Mouse (Mus musculus) thymus, postnatal 14 days (tissue): ENCODE data around the gene Lcn11.
"Not testable (repeated sequence)": the region's sequence is repeated elsewhere in the genome, so short reads cannot be mapped to it uniquely, and the experiment has no call there.

Experiments used
- DNase-seq: peaks from one replicate; pipeline ENCODE4 v3.0.0; 2021

Gene Lcn11

GRCm38 (mm10) chr2:25776717-25777116, at the start of gene Lcn11:
Gene Lcn11 (plus strand): TSS chr2:25777017.
- no peak for DNase-seq

DNA sequence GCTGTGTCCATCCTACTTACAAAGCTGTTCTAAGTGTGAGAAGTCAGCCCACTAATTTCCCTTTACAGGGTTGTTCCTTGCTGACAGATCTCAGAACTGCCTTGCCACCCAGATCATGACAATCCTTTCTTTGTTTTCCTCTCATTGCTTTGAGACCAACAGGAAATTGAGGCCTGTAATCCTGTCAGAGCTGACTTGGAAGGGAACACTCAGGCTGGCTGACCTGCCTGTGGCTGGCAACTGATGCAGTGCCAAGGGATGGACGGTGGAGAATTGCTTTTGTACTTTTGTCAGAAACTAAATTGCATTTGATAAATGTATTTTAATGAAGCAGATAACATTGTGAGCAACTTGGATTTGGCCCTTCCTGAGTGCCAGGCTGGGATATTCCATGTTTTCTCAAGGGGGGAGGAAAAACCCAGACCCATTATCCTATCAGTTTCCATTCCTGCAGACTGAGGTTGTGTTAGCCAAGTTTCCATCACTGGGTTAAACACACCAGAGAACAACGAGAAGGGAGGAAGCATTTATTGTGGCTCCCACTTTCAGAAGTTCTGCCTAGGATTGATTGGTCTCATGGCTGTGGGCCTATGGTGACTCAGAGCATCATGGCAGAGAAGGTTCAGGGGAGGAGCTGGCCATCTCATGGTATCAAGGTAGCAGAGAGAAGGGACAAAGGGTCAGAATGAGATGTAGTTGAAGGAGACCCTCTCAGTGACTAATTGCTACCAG, 43.5 kb upstream of the Lcn11 start:
- DNase-seq = no peak

- not testable (repeated sequence) for DNase-seq
Measured at GRCm38 (mm10) chr2:25736709-25737108, 40.1 kb upstream of the Lcn11 start, which contains the start of gene Obp2b. Gene Obp2b (plus strand): TSS chr2:25737009.

GRCm38 (mm10) chr2:25741671-25742070, 35.1 kb upstream of the Lcn11 start:
- no peak for DNase-seq

DNA sequence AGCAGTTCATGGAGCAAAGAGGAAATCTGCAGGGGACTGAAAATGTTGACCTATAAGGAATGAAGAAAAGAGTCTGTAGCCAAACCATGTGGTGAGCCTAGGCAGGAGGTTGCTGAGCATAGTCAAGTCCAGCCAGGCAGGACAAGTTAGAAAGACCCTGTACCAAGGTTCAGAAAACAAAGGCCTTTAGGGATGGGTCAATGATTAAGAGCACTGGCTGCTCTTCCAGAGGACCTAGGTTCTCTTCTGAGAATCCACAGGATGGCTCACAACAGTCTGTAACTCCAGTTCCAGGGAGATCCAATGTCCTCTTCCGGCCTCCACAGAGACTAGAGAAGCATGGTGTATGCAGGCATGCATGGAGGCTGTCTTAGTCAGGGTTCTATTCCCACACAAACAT, 22.6 kb upstream of the Lcn11 start:
- DNase-seq = no peak

DNA sequence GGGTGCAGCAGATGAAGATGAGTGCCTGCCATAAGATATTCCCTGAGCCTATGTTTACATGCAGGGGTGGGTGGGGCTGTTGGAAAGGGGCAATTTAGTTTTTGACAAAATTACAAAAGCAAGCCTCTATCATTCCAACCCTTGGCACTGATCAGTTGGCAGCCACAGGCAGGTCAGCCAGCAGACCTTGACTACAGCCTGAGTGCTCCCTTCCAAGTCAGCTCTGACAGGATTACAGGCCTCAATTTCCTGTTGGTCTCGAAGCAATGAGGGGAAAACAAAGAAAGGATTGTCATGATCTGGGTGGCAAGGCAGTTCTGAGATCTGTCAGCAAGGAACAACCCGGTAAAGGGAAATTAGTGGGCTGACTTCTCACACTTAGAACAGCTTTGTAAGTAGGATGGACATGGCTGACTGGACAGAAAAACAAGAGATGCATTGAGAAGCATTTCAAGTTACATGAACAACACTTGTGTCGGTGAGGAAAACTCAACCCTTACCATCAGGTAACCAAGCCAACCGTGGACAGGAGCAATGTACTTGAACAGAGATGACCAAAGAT, 18.7 kb upstream of the Lcn11 start:
- no peak for DNase-seq

GRCm38 (mm10) chr2:25765269-25765668, 11.5 kb upstream of the Lcn11 start, which contains the start of gene Lcn3:
Gene Lcn3 (plus strand): TSS chr2:25765569.
- DNase-seq = no peak

DNA sequence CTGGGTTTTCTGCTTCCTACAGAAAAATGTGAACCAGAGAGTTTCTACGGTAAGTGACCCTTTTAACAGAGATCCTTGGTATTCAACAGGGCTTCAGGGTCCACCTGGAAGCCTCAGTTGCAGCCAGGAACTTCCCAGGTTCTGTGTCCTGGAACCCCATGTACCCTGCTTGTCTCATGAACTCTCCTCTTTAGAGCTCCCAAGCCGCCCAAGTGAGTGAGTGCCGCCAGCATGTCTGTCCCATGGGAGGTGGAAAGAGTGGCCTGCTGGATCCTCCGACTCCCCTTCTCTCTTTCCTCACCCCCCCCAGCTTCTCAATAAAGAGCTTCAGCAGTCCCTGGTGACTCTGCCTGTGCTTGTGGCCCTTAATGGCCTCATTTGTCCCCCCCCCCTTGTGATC, 9.1 kb upstream of the Lcn11 start:
- DNase-seq = no peak

GRCm38 (mm10) chr2:25773507-25773906, 3.3 kb upstream of the Lcn11 start:
- DNase-seq = no peak

DNA sequence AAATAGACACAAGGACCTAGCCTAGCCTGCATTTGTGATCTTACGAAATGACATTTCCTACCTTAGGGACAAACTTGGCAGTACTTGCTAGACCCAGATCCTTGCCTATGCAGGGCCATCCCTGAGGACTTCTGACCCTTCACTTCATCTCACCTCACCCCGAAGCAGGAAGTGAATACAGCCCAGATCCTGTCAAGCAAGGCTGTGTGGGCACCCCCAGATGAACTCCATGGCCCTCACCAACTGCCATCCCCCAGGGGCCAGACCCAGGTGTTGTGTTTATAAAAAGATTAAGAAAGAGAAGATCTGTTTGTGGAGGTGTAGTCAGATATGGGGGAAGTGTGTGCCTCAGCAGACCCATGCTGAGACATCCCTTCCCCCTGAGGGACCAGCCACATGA, 2.2 kb upstream of the Lcn11 start:
- no peak for DNase-seq

DNA sequence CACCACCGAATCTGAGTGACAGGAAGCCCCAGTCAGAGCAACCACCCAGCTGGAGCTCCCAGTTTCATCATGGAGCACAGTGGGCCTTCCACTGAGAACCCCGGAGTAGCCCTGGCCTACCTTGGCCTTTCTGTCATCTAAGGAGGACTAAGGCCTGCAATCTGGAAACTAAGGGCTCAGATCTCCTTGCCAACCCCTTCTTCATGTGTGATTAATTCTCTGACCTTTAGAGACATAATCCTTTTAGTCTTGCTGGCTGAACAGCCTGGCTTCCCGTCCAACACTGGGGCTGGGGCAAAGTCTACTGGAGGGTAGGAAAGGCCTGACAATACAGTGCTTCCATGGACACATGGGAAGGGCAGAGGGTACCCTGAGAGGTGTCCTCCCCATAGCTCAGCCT, 826 bp upstream of the Lcn11 start:
- DNase-seq = no peak

DNA sequence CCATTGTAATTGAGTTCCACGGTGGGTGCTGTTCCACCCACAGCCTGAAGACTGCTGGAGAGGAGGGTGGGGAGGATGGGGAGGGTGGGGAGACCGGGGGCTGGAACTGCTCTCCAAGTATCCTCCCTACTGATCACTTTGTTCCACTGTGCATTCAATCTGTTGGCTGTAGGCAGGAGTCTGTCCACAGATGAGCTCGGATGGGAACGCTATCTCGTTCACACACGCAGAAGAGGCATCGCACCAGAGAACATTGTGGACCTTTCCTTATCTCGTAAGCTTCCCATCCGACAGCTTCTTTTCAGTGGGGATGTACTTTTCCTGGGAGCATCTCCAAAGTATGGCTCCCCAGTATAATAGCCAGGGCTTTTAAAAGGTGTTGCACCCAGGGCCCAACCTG, 2.3 kb downstream of the Lcn11 start:
- no peak for DNase-seq

DNA sequence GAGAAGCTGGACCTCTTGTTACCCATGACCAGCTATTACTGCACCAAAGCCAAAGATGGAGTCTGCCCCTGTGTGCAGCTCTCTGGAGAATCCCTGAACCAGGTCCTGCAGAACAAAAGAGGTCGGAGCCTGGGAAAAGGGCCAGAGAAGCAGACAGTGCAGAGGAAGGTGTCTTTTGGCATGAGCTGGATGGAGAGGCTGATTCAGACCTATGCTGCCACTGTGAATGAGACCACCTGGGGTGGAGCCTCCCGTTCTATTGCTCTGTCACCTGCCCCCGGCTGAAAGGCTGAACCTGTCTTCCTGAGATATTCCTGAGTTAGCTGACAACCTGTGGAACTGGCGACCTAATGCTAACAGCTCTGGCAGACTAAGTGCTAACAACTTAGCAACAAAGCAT, 4.1 kb downstream of the Lcn11 start:
- DNase-seq = no peak

DNA sequence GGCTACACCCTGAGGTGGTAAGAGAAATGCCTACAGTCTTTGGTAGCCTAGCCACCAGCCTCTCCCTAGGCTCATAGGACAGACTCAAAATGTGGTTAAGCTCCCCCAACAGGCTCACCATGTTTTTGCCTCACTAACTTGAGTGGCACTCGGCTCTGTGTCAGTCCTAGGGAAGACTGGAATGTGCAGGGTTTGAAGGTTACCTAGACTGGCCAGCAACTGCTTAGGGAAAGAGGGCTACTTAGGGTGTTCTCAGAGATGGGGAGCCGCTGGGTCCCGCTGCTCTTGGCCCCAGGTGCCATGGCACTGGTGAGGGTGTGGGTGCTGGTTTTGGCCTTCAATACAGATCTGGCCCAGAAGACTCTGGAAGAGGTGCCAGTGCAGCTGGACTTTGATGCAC, 5.1 kb downstream of the Lcn11 start, which contains the start of gene Gm13539:
Gene Gm13539 (plus strand): TSS at position 301 of the 400 bp plus-strand sequence.
- no peak for DNase-seq

- no peak for DNase-seq
Measured at GRCm38 (mm10) chr2:25785573-25786322, 8.9 kb downstream of the Lcn11 start.

DNA sequence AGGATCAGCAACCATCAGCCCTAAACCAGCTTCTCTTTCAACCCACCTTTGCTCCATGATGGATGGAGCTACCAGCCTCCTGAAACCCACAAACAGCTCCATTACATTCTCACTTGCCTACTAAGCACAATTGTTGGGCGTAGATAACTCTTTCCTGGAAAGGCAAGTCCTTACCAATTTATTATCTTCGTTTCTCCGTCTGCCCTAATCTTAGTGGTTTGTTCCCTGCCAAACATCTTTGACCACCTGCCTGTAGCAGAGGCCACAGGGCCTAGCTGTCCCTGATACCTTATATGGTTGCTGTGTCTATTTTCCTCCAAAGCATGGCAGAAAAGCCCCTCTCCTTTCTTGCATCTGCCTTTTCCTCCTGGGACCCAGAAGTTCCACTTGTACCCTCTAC, 12.3 kb downstream of the Lcn11 start:
- DNase-seq = no peak

DNA sequence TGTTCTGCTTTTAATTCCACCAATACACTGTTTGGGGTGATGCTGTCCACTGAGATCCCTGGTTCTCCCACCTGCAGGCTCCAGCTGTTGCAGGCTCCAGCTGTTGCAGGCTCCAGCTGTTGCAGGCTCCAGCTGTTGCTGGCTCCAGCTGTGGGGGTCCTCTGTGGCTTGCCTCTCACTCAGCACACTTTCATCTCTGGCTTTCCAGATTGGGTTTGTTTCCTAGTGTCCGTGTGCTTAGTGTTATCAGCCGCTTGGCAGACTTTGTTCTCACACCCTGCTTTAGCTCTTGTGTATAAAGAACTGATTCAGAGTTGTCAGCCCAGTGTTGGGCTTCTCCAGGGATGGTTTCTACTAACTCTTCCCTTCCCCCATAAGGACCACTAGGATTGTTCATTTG, 20.8 kb downstream of the Lcn11 start:
- DNase-seq = no peak

DNA sequence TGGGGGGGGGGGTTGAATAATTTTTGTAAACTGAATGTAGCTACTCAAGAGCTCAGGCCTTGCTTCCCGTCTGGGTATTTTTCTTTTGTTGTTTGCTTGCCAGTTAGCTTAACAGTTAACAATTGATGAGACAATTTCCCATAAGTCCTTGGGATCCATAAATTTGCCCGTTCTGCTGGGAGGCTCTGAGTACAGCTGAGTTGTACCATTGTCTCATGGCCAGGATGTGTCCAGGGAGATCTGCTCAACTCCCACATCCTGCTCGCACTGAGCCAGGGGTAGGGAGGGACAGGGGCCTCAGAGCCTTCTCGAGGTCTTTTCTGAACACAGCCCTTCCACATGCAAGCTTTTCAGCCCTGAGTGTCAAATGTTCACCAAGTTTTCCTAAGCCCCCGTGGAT, 21.2 kb downstream of the Lcn11 start:
- DNase-seq = no peak

- no peak for DNase-seq
Measured at GRCm38 (mm10) chr2:25811711-25812110, 34.9 kb downstream of the Lcn11 start.

DNA sequence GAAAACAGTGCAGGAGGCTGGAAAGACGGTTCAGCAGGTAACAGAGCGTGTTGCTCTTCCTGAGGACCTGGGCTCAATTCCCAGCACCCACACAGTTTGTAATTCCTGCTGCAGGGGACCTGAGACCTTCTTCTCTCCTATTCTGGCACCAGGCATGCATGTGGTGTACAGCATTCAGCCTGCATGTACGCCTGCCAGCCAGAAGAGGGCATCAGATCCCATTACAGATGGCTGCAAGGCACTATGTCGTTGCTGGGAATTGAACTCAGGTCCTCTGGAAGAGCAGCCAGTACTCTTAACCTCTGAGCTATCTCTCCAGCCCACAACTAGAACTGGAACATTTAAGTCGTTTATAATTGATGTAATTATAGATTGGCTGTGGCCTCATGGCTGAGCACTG, 36.5 kb downstream of the Lcn11 start:
- DNase-seq = no peak

GRCm38 (mm10) chr2:25815748-25816147, 38.9 kb downstream of the Lcn11 start, which contains the start of gene Glt6d1:
Gene Glt6d1 (minus strand): TSS chr2:25815848.
- DNase-seq = not testable (repeated sequence)

- no peak for DNase-seq
Measured at GRCm38 (mm10) chr2:25822806-25823205, 46.0 kb downstream of the Lcn11 start, which contains the start of gene Lcn9. Gene Lcn9 (plus strand): TSS chr2:25823153.

GRCm38 (mm10) chr2:25824751-25825150, 47.9 kb downstream of the Lcn11 start:
- DNase-seq = no peak
